Mouse (Mus musculus) gonadal fat pad, adult 2 months (tissue): ENCODE results near the gene Itih1. TPM values are rescaled to one million over a fixed set of nuclear protein-coding genes. Genes with fewer than 3 reads are reported as not detected.

Experiments used
- DNase-seq: peaks from one replicate; pipeline ENCODE4 v3.0.0-alpha.2; 2012; ENCODE audit warnings: low read depth
- polyA plus RNA-seq: library from polyadenylated mRNA; depleted of rRNA; stranded (reverse); fragments of >200 nt; gene quantifications from 2 replicates; pipeline ENCODE4 v1.2.3, GENCODE M21; 2012; rRNA removed

Itih1 gene
- 0.15 and 0.47 TPM in 2 replicates for polyA plus RNA-seq

DNA sequence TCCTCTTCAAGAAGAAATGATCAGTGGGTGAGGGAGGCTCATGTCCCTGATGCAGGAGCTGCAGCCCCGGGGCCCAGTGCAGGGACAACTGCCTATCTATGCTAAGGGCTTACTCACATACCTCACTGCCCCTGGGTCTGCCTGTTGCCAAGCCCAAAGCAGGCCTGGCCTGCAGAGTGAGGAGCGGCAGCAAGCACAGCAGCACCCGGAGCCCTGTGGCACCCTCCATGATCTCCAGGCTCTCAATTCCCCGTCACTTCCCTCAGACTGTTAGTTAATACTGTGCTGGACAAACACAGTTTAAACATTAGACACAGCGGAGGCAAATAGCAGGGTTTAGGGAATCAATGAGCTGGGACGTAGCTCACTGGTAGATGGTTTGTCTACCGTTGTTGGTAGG, at the start of gene Itih1:
TSS of gene Itih1 (minus strand) at position 252 of the 400 bp plus-strand sequence.
- no peak for DNase-seq

DNA sequence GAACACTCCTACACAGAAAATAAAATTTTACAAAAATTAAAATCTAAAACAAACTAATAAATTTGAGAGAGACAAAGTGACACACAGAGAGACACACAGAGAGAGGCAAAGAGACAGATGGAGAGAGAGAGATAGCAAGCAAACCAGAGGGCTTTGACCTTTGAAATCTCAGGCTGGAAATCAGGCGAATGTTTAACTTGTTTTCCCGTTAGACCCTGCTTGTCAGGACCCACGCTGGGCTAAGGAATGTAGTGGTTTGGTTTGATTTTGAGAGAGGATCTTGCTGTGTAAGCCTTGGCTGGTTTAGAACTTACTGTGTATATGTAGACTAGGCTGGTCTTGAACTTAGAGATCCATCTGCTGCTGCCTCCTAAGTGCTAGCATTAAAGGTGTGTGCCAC, 33.1 kb upstream of the Itih1 start:
- DNase-seq = no peak

DNA sequence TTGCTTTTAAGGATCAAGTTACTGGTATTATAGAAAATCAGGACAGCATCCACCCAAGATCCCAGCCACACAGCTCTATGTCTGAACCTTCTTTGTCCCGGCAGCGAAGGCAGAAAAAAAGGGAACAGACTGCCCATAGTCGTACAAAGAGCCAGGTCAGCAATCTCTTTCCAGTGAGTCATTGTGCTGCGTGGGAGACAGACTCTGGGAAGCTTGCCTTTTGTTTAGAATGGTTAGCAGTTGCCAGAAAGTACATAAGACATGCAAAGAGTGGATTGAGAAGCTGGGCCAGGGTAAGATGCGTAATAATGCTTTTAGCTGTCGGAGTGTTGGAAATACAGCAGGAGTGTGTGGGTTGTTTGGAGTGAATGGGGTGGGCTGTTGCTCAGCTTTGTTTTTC, 31.1 kb upstream of the Itih1 start:
- DNase-seq = peak; percentile 79

DNA sequence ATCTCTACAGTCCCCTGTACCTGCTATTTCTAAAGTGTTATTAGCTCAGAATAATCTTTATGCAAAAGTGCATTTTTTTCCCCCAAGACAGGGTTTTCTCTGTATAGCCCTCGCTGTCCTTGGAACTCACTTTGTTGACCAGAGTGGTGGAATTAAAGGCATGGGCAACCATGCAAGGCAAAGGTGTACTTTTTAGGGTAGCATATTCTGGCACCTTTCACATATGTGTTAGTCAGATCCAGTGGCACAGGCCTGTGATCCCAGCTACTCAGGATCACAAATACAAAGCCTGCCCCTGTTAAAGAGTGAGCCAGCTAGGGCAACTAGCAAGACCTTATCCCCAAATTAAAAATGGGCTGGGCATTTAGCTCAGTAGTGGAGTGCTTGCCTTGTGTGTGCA, 17.3 kb upstream of the Itih1 start:
- no peak for DNase-seq

DNA sequence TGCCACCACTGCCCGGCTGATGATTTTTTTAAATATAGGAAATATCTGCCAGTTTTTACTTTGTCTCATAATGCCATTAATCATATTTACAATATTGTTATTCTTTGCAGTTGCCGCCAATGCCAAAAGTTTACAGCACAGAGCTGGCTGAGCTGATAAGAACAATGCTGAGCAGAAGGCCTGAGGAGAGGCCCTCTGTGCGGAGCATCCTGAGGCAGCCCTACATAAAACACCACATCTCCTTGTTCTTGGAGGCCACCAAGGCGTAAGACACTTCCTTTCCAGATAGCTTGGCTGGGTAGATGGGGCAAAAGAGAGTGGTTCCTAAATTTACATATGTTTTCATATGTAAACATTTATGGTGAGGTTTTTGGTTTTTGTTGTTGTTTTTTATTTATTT, 15.9 kb upstream of the Itih1 start:
- no peak for DNase-seq

DNA sequence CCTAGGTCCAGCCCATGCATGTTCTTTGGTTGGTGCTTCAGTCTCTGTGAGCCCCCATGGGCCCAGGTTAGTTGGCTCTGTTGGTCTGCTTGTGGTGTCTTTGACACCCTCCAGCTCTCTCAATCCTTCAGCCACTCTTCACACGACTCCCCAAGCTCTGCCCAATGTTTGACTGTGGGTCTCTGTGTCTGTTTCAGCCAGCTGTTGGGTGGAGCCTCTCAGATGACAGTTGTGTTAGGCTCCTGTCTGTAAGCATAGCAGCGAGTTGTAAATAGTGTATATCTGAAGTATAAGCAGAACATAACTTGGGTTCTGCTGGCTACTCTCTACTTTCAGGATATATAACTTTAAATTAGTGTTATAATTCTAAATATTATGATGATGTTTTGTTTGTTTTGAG, 15.4 kb upstream of the Itih1 start:
- no peak for DNase-seq

DNA sequence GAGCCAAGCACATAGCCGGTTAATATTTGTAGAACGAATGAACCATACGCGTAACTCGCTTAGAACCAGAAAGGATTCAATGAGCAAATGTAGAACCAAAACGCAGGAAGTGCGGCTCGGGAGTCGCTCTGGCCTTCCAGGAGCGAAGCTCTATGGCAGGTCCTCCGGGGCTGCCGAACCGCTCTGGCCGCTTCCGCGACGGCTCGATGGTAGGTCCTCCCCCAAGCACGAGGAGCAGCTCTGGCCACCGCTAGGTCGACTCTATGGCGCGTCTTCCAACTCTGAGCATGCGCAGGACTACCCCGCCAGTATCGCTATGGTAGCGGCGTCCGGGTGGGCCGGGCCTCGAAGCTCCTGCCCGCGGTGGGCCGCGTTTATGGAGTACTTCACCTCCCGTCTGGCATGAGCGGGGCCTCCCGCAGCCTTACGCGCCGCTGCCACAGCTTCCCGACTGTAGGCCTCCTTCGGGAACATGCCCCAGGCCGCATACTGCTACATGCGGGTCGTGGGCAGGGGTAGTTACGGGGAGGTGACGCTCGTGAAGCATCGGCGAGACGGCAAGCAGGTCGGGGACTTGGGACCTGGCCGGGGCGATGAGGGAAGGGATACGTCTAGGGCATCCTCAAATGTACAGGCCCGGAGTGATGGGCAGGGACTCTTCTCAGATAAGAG, 8.2 kb upstream of the Itih1 start, which contains the start of gene Nek4:
TSS of gene Nek4 (plus strand) at position 224 of the 672 bp plus-strand sequence.
- peak; percentile 38 for DNase-seq

DNA sequence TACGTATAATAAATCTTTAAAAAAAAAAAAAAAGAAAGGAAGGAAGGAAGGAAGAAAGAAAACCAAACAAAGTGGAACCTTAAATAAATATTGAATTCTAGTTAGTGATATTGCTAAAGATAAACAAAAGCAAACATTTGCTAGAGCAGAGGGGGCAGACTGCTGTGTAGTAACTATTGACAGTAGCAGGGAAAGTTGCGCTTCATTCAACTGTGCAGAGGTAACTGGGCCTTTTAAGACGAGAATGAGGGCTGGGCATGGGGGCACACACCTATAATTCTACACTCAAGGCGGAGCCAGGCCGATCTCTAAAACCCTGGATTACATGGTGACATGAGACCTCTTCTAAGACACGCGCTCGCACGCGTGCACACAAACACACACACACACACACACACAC, 6.9 kb upstream of the Itih1 start:
- no peak for DNase-seq

DNA sequence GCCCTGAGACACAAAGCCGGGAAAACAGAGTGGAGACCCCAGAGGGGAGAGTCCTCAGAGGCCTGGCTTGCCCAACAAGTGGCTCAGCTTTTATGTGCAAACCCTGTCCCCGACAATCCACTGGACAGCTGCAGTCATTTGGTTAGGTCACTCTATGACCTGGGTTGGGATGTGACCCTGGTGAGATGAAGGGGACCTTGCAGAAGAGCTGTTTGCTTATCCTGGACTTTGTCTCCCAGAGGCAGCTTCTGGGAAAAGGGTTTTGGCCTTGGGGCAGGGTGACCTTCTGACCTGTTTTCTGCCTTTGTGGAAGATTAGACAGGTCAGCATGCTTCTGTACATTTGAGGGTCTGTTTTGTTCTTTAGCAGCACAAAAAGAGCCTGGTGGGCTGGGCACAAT, 1.7 kb upstream of the Itih1 start:
- no peak for DNase-seq

DNA sequence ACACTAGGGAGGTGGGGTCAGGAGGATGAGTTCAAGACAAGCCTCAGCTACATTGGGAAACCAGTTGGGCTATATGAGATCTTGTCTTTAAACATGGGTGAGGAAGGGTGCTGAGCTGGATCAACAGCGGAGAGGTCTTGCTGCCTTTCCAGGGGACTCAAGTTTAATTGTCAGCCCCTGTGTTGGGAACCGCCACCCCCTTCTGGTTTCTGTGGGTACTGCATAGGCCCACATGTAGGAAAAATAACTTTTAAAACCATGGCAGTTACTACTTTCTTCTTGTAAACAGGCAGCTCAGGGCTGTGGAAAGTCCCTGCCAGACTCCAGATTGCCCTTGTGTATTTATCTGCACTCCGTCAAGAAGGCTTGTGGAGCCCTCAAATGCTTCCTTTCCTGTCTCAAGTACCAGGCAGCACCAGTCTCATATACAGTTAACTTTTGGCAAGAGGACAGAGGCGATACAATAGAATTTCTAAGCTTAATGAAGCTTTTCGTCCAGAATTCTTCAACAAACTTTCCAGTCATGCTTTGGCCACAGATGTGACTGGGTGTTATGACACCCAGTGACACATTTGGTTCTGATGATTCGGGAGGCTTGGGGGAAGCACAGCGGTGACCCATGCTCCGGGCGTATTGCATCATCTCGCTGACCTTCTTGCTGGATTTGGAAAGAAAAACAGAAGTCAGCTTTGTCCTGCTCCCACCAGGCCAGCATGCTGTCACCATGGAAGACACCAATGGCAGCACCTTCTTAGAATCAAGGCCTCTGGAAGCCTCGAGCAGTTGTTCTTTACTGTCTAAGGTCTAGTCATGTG, 978 bp upstream of the Itih1 start:
- DNase-seq = no peak

DNA sequence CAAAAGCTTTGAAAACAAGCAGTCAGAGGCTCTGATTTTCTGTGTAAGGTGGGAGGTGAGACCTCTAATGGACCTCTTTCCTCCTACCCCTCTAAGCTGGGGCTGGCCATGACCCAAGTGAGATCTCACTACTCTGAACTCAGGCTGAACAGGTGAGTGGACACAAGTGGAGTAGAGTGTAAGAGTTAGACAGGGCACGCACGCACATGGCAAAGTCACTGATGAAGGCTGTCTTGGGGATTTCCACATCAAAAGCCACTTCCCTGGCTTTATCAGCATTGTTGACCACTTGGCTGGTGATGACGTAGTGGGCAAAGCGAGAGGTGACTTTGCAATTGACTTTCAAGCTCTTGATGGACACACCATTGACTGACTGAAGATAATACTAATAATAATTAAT, 835 bp downstream of the Itih1 start:
- DNase-seq = no peak

DNA sequence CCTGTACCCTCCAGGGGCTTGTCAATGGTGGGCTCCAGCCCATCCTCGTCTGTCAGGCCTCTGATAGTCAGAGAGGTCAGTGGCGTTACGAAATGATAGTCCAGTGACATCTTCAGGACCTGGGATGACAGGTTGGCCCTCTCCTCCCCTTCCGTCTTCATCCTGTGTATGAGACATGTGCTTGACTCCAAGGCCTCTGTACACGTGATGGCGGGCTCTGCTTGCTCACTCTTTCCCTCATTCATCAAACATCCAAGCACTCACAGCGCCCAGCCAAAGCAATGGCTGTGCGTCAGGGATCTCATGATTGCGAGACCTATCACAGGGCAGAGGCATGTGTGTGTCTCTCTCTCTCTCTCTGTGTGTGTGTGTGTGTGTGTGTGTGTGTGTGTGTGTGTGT, 9.7 kb downstream of the Itih1 start:
- DNase-seq = no peak

DNA sequence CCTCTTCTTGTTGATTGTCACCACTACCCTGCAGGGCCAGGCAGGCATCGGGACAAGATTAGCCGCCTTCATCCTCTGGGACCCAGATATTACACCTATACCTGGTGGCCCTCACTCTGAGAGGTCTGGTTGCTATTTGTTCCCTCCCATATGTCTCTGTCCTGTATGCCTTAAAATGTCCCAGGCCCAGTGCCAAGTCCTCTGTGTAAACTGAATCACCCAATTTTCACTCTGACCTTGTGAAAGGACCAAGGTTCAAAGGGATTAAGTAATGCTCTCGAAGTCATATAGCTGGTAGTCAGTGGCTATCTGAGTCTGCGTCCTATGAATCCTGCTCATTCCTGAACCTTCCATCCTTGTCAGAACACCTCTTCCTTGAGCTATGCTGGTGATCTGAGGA, 12.7 kb downstream of the Itih1 start:
- no peak for DNase-seq

DNA sequence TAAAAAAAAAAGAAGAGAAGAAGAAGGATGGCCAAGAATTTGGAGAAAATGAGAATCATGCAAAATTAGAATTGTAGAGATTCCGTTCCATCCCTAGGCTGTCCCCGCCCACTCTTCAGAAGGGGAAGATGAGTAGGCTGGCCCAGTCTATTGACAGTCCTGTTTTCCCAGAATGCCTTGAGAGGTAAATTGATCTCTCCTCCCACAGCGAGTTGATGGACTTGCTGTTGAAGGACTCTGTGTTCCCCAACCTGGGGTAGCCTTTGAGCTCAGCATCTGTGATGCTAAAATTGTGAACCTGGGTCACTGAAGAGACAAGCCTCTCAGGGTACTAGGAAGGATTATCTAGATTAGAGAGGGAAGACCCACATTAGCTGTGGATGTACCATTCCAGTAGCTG, 17.6 kb downstream of the Itih1 start:
- DNase-seq = no peak

DNA sequence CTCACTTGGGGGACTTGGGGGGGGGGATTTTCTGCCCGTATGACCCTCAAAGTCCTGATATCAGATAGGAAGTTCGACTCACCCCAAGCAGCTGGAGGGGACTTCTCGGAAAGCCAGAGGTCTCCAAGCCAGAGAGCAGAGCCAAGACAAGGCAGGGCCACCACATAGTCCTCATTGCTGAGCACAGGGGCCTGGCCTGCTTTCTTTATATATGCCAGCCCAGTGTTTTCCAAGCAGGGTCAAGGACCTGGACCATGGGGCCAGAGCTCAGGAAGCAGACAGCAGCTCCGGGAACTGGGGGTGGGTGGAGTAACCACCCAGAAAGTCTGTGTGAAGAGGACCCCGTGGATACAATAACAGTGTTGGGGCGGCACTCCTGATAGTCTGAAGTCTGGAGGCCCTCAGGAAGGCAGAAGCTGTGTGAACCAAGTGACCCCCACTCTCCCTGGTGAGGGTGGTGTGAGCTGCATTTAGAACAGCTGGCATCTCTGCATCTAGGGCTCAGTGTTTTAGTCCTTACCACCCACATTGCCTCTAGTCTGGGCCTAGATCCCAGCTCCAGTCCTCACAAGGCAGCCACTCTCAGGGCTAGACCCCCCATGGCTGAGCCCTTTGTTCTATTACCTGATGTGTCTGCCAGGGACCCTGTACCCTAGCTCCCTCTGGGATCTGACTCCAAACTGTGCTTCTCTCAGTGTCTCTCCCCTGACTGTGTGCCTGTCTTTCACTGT, 19.5 kb downstream of the Itih1 start, which contains the start of gene Itih3:
TSS of gene Itih3 (minus strand) at position 386 of the 731 bp plus-strand sequence.
- no peak for DNase-seq

DNA sequence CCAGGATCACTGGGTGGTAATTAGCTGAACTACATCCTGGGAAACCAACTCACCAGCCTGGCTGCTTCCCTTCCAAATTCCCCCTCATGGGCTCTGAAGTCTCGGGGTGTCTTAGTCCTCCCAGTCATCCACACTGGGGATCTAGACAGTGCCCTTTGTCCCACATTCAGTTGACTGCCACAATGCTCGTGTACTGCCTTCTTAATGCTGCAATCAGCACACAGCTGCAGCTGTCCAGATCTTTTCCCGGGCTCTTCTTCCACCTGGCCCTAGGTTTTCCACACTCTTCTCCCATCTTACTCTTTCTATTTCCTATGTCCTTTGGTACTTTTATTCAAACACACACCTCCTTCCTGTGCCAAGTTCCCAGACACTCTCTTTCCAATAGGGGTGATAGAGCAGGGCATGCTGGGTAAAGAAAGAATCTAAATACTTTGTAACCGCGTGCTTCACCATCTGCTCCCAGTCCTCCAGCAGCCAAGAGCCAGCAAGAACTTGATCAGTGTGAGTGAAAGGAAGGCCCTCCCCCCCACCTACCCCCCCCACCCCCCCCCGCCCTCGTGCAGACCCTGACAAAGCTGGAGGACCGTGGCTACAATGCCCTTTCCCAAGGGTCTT, 20.9 kb downstream of the Itih1 start:
- DNase-seq = no peak

DNA sequence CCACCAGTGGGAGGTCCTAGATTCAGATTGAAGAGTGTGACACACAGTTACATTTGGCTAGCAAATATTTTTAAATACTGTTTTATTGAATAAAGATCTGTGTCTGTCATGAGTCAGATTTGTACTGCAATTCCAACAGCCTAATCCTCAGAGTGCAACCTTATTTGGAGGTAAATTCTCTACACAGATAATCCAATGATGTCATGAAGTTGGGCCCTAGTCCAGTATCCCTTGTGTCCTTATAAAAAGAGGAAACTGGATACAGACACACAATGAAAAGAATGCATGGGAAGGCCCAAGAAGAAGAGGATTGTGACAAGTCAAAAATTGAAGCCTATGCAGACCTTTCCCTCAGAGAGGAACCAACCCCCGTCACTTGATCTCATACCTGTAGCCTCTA, 26.6 kb downstream of the Itih1 start:
- DNase-seq = no peak

DNA sequence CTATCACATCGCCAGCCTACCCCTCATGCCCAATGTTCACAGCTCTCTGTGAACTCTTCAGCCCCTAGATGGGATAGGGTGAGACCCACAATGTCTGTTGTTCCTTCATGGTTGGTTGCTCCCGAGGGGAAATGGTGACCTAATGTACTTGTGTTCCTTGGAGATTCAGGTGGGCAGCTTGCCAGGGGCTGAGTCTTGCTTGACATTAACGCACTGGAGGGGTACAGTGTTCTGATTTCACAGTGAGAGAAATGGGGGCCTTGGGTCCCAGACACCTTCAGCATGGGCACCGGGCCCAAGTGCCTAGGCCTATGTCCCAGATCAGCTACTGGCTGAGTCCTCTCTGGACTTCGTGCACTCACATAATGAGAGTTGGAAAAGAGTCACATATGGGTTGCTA, 29.7 kb downstream of the Itih1 start:
- no peak for DNase-seq

DNA sequence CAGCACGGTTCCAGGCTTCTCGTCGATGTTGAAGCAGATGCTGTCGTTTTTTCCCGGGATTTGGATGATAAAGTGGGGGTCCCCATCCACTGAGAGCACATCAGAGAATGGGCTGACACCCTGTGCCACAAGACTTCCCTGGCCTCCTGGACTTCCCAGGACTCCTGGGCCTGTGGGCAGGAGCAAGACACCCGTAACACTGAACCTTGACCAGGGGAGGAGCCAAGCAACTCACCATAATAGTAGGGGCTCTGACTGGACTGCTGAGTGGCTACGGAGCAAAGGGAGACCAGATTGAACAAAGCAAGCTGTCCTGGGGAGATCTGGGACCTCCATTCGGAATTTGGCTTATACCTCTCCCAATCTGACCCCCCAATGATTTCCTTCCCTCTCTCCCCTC, 30.4 kb downstream of the Itih1 start:
- DNase-seq = no peak

DNA sequence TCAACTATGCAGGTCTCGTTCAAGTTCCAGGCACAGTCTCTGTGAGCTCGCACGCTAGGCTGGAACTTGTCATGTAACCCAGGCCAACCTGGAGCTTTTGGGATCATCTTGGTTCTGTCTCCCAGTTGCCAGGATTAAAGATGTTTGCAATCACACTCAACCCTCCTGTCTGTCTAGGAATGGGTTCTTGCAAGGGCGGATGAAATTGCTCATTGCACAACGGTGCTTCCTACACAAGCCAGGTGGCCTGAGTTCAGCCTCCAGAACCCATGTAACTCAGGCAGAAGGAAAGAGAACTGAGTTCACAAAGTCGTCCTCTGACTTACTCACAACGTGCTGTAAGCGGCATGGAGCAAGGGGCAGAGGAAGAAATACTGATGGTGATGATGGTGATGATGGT, 31.9 kb downstream of the Itih1 start:
- DNase-seq = peak; percentile 96

DNA sequence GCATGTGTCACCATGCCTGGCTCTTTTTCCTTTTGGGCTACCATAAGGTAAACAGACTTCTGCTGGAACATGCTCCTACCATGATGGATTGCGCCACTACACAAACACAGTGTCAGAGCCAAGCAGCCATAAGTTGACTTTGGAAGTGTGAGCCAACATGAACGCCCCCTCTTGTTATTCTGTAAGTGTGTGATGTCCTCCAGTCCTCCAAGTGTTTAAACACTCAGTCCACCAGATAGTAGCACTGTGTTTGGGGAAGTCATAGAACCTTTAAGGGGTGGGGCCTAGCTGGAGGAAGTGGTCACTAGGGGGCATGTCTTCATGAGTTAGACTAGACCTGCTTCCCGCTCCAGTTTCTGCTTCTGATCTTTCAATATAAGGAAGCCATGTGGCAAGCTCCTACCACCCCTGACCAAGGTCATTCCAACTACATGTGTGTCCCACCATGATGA, 35.2 kb downstream of the Itih1 start:
- DNase-seq = peak; percentile 79

DNA sequence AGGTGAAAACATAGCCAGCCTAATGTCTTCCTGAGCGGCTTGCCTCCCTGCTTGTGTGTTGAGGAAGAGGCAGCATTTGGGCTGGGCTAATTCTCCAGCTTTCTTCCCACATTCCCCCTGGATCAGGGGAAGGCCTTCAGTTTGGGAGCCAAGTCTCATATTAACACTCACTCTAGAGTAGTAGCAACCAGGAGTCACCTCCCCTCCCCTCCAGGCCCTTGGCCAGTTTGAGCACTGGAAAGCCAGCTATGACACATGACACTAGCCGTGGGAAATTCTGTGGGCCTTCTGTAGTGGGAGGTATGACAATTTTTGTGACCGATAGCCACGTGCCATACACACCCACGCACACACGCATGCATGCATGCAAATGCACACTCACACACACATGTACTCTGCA, 37.1 kb downstream of the Itih1 start:
- DNase-seq = no peak
